Mouse (Mus musculus): ENCODE measurements around the gene Olfr318. TPM values are rescaled to one million over a fixed set of nuclear protein-coding genes. Genes with fewer than 3 reads are reported as not detected.
"Not testable (repeated sequence)": the region's sequence is repeated elsewhere in the genome, so short reads cannot be mapped to it uniquely, and the experiment has no call there.

The Olfr318 gene
- not detected in 2 replicates for polyA plus RNA-seq (2016; fragmentation: Nextera tagmentation; extraction: Ambion mirVana)

DNA sequence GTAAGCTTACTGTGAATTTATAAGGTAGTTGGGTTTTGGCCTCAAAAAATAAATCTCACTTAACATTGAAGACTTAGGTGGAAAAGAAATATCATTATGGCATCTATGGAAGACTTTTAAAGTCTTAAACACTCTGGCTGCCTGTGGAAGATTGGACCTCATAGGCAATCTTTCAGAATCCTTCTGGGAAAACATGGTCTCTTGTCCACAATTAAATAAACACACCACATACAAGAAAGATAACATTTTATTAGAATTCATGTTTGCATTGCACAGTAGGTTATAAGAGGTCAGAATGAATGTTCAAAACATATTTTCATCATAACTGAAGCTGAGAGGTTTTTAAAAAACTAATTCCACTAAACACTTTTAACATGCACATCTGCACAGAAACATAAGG, at the start of gene Olfr318:
Olfr318 (minus strand) TSS at position 101 of the 400 bp plus-strand sequence.
- H3K9me3 ChIP-seq (replicated peaks): no peaks in the 10 kb centered on the region
- H3K9ac ChIP-seq: no peak within 1 kb of the TSS
- H3K36me3 ChIP-seq: no peaks in the 10 kb centered on the region
- ATAC-seq: no peak
- no peaks in the 10 kb centered on the region for H3K4me1 ChIP-seq
- no peaks in the 10 kb centered on the region for H3K27me3 ChIP-seq (replicated peaks)
- H3K4me3 ChIP-seq: no peak within 1 kb of the TSS
- no peak within 1 kb of the TSS for H3K4me2 ChIP-seq
- no peak within 1 kb of the TSS for H3K27ac ChIP-seq

DNA sequence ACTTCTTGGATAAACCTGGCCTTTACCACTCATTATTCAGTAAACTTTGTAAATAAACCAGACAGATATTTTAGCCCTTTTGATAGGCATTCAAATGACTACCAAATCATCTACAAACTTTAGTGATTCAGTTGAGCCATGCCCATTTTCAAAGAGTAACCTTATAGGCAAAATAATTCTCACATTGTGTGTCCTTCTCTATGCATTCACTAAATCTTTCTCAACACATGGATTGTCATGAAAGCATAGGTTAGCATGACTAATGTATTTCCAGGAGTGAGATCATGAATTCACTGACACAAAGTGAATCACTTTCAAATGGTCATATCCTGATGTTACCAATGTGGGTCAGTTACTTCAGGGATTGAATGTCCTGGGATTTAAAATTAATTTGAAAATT, 49.1 kb upstream of the Olfr318 start, which contains the start of gene Olfr315:
Olfr315 (plus strand) TSS at position 301 of the 400 bp plus-strand sequence.
- Histone ChIP-seq H3K4me1 (no peaks in the 10 kb centered on the region), H3K4me2 (no peak within 1 kb of the TSS), H3K27ac (no peak within 1 kb of the TSS), H3K9me3 (replicated peaks) (no peaks in the 10 kb centered on the region), H3K9ac (no peak within 1 kb of the TSS), H3K4me3 (no peak within 1 kb of the TSS), H3K27me3 (replicated peaks) (no peaks in the 10 kb centered on the region), H3K36me3 (no peaks in the 10 kb centered on the region)
- no peak for ATAC-seq

- 81% methylated on average over 2 of the region's 2 CpGs for WGBS (ENCODE audit: insufficient replicate concordance)
Measured at GRCm38 (mm10) chr11:58752434-58752833, 28.6 kb upstream of the Olfr318 start, which contains the start of gene Olfr316. Gene Olfr316, plus strand, starts transcription at chr11:58752734.

GRCm38 (mm10) chr11:58751096-58751495, 27.3 kb upstream of the Olfr318 start:
- not testable (repeated sequence) for H3K9me3 ChIP-seq (replicated peaks)

More at GRCm38 (mm10) chr11:58752434-58752833, 28.6 kb upstream of the Olfr318 start, which contains the start of gene Olfr316:
- no peaks in the 10 kb centered on the region for H3K4me1 ChIP-seq
- H3K4me3 ChIP-seq: no peak within 1 kb of the TSS
- no peak within 1 kb of the TSS for H3K4me2 ChIP-seq
- no peak within 1 kb of the TSS for H3K9ac ChIP-seq
- no peak within 1 kb of the TSS for H3K27ac ChIP-seq
- no peaks in the 10 kb centered on the region; the same call in 1 of the 2 replicates for H3K9me3 ChIP-seq (replicated peaks)
- no peaks in the 10 kb centered on the region for H3K27me3 ChIP-seq (replicated peaks)
- ATAC-seq: no peak
- H3K36me3 ChIP-seq: no peaks in the 10 kb centered on the region

GRCm38 (mm10) chr11:58738792-58739262, 15.0 kb upstream of the Olfr318 start, which contains the start of gene Olfr317:
Gene Olfr317, minus strand, starts transcription at chr11:58739212.
- 50% methylated on average over 4 of the region's 4 CpGs for WGBS (ENCODE audit: insufficient replicate concordance)
- H3K27ac ChIP-seq: no peak within 1 kb of the TSS
- no peaks in the 10 kb centered on the region for H3K4me1 ChIP-seq
- H3K4me3 ChIP-seq: no peak within 1 kb of the TSS
- H3K4me2 ChIP-seq: no peak within 1 kb of the TSS
- no peaks in the 10 kb centered on the region for H3K9me3 ChIP-seq (replicated peaks)
- no peak for ATAC-seq
- no peak within 1 kb of the TSS for H3K9ac ChIP-seq
- H3K27me3 ChIP-seq (replicated peaks): no peaks in the 10 kb centered on the region
- no peaks in the 10 kb centered on the region for H3K36me3 ChIP-seq

More at GRCm38 (mm10) chr11:58751096-58751495, 27.3 kb upstream of the Olfr318 start:
- not testable (repeated sequence) for H3K4me1 ChIP-seq; H3K27me3 ChIP-seq (replicated peaks); H3K27ac ChIP-seq; H3K4me2 ChIP-seq; H3K4me3 ChIP-seq; H3K36me3 ChIP-seq; H3K9ac ChIP-seq; ATAC-seq
- 71% methylated on average over 18 of the region's 18 CpGs for WGBS (ENCODE audit: insufficient replicate concordance)

DNA sequence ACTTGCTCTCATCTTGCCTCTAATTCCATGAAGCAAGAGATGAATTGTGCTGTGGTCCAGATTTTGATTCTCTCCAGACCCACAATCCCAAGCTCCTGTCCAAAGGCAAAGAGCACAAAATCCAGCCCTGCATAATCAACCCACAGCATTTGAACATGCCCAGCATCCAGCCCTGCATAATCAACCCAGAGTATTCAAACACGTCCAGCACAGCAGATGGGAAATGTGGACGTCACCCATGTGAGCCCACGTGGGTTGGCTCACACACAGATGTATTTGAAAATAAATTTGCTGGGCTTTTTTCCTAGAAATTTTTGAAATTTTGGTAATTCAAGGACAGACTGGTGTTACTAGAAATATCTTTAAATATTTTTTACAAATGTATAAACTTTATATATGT, 9.6 kb upstream of the Olfr318 start:
- no peak overlapping the region for H3K4me2 ChIP-seq

GRCm38 (mm10) chr11:58727896-58728650, 4.3 kb upstream of the Olfr318 start:
- WGBS (ENCODE audit: insufficient replicate concordance): 69% methylated on average over 6 of the region's 6 CpGs
- H3K27ac ChIP-seq; H3K9ac ChIP-seq; H3K27me3 ChIP-seq (replicated peaks); ATAC-seq; H3K4me2 ChIP-seq; H3K36me3 ChIP-seq; H3K9me3 ChIP-seq (replicated peaks); H3K4me3 ChIP-seq; H3K4me1 ChIP-seq: not testable (repeated sequence)

More for the DNA sequence above, 9.6 kb upstream of the Olfr318 start:
- ATAC-seq: no peak
- Histone ChIP-seq H3K27me3 (replicated peaks) (no peaks in the 10 kb centered on the region), H3K4me3 (no peak overlapping the region), H3K4me1 (no peaks in the 10 kb centered on the region), H3K9me3 (replicated peaks) (no peaks in the 10 kb centered on the region), H3K27ac (no peak overlapping the region), H3K9ac (no peak overlapping the region), H3K36me3 (no peaks in the 10 kb centered on the region)
- WGBS (ENCODE audit: insufficient replicate concordance): 48% methylated on average over 3 of the region's 3 CpGs

GRCm38 (mm10) chr11:58719701-58720100, 4.1 kb downstream of the Olfr318 start:
- 67% methylated on average over 4 of the region's 4 CpGs for WGBS (ENCODE audit: insufficient replicate concordance)
- Histone ChIP-seq H3K27ac (no peak overlapping the region), H3K36me3 (no peaks in the 10 kb centered on the region), H3K4me1 (no peaks in the 10 kb centered on the region), H3K27me3 (replicated peaks) (no peaks in the 10 kb centered on the region), H3K9ac (no peak overlapping the region), H3K9me3 (replicated peaks) (no peaks in the 10 kb centered on the region), H3K4me3 (no peak overlapping the region), H3K4me2 (no peak overlapping the region)
- ATAC-seq: no peak

DNA sequence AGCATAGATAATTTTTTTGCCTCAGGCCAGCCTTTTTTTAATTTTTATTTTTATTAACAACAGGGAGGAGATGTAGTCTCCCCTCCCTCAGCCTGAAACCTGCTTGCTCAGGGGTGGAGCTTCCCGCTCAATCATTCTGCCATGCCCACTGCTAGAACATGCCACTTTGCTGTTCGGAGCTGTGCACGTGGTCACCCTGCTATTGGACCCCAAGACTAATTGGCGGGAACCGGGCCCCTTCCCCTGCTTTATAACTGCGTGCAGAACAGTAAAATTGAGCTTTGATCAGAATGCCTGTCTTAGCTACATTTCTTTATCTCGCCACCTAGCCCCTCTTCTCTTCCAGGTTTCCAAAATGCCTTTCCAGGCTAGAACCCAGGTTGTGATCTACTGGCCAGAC, 6.1 kb downstream of the Olfr318 start:
- H3K9me3 ChIP-seq (replicated peaks); H3K4me1 ChIP-seq; ATAC-seq; H3K27me3 ChIP-seq (replicated peaks); H3K27ac ChIP-seq; H3K36me3 ChIP-seq; H3K9ac ChIP-seq; H3K4me3 ChIP-seq; H3K4me2 ChIP-seq: not testable (repeated sequence)
- whole genome bisulfite sequencing (ENCODE audit: insufficient replicate concordance): 78% methylated on average over 7 of the region's 7 CpGs

DNA sequence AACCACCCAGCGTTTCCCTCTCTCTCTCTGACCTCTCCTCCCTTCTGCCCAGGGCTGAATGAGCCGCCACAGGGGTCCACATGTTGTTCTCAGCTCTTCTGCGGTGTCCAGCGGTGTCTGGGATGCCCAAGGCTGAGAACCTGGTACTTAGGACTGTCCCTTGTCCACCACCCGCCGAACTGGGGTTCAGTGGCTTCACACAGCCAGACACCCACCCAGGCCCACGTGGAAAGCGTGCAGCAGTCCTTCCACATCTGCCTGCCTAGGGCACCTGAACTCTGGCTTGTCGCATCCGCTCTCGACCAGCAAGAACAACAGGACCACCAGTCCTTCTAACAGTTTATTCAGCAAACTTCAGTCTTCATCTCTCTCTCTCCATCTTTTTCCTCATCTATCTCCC, 14.7 kb downstream of the Olfr318 start:
- 60% methylated on average over 11 of the region's 11 CpGs for WGBS (ENCODE audit: insufficient replicate concordance)
- Histone ChIP-seq H3K9ac (no peak overlapping the region), H3K27ac (no peak overlapping the region), H3K4me2 (no peak overlapping the region), H3K4me3 (no peak overlapping the region), H3K36me3 (no peaks in the 10 kb centered on the region), H3K27me3 (replicated peaks) (no peaks in the 10 kb centered on the region), H3K4me1 (no peaks in the 10 kb centered on the region), H3K9me3 (replicated peaks) (no peaks in the 10 kb centered on the region)
- no peak for ATAC-seq

DNA sequence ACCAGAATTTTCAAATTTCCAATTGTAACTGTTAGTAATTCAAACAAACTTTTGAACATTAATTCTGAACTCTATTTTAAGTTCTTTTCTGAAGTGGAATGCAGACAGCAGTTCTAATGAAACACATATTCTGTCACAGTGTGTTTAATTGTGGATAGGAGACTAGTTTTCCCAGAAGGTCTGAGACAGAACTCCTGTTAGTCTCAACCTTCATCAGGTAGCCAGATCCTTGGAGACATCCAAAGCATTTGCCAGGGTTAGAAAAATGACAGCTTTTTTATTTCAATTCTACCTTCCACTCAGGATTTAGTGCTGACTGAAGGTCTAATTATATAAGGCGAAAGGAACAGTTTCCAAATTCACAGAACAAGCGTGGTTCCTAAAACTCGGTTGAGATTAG, 25.0 kb downstream of the Olfr318 start, which contains the start of gene Olfr319:
Olfr319 (plus strand) TSS at position 301 of the 400 bp plus-strand sequence.
- Histone ChIP-seq H3K27me3 (replicated peaks) (no peaks in the 10 kb centered on the region), H3K4me1 (no peaks in the 10 kb centered on the region), H3K4me3 (no peak within 1 kb of the TSS), H3K4me2 (no peak within 1 kb of the TSS), H3K27ac (no peak within 1 kb of the TSS), H3K9ac (no peak within 1 kb of the TSS), H3K9me3 (replicated peaks) (peaks cover 10% of the 10 kb centered on the region), H3K36me3 (no peaks in the 10 kb centered on the region)
- 59% methylated on average over 3 of the region's 3 CpGs for WGBS (ENCODE audit: insufficient replicate concordance)
- ATAC-seq: no peak

- Histone ChIP-seq H3K27ac (no peak within 1 kb of the TSS), H3K4me1 (no peaks in the 10 kb centered on the region), H3K36me3 (no peaks in the 10 kb centered on the region), H3K9me3 (replicated peaks) (no peaks in the 10 kb centered on the region), H3K4me2 (no peak within 1 kb of the TSS), H3K4me3 (no peak within 1 kb of the TSS), H3K27me3 (replicated peaks) (no peaks in the 10 kb centered on the region), H3K9ac (no peak within 1 kb of the TSS)
- no peak for ATAC-seq
- 53% methylated on average over 1 of the region's 1 CpGs for WGBS (ENCODE audit: insufficient replicate concordance)
Measured at GRCm38 (mm10) chr11:58680799-58681198, 43.0 kb downstream of the Olfr318 start, which contains the start of gene Olfr320. Gene Olfr320, plus strand, starts transcription at chr11:58681099.
